Mouse (Mus musculus) layer of hippocampus, postnatal 14 days (tissue): ENCODE data around the gene Nmt1. TPM values are rescaled to one million over a fixed set of nuclear protein-coding genes. Genes with fewer than 3 reads are reported as not detected.
A peak's percentile ranks its signal among the peaks of the same experiment; 100 is the strongest.

Experiments used
- DNase-seq, 2 experiments: peaks; one replicate each; pipeline ENCODE4 v3.0.0; 2021 to 2022; ENCODE audit warnings: low spot score in 2 of 2, mixed read lengths in 1 of 2
- total RNA-seq, 2 experiments: library from RNA; stranded (reverse); gene quantifications; 2 replicates each; pipeline ENCODE4 v1.2.3; 2021

The Nmt1 gene
- total RNA-seq, 2 experiments from 2014 or later: 112 to 113 TPM

GRCm38 (mm10) chr11:103074796-103075323 lies 46.9 kb downstream of the Nmt1 start:
- no peak for DNase-seq

- no peak for DNase-seq
Measured at GRCm38 (mm10) chr11:103076010-103076409, 48.0 kb downstream of the Nmt1 start.

GRCm38 (mm10) chr11:103076581-103076980 lies 48.6 kb downstream of the Nmt1 start:
- DNase-seq: no peak

GRCm38 (mm10) chr11:103078131-103078530 lies 50.1 kb downstream of the Nmt1 start:
- no peak for DNase-seq

GRCm38 (mm10) chr11:103080323-103081091 lies 52.5 kb downstream of the Nmt1 start:
- no peak for DNase-seq

- no peak for DNase-seq
Measured at GRCm38 (mm10) chr11:103081631-103082030, 53.6 kb downstream of the Nmt1 start.

GRCm38 (mm10) chr11:103093306-103093705 lies 65.3 kb downstream of the Nmt1 start:
- DNase-seq: no peak

GRCm38 (mm10) chr11:103093862-103094833 lies 66.2 kb downstream of the Nmt1 start:
- no peak for DNase-seq

- no peak for DNase-seq
Measured at GRCm38 (mm10) chr11:103095107-103095670, 67.2 kb downstream of the Nmt1 start.

- DNase-seq: no peak
Measured at GRCm38 (mm10) chr11:103095801-103096200, 67.8 kb downstream of the Nmt1 start.

- DNase-seq: no peak
Measured at GRCm38 (mm10) chr11:103096979-103097894, 69.2 kb downstream of the Nmt1 start.

- no peak for DNase-seq
Measured at GRCm38 (mm10) chr11:103098531-103099190, 70.7 kb downstream of the Nmt1 start.

- DNase-seq: no peak
Measured at GRCm38 (mm10) chr11:103099352-103099940, 71.5 kb downstream of the Nmt1 start.

GRCm38 (mm10) chr11:103100361-103100760 lies 72.4 kb downstream of the Nmt1 start:
- DNase-seq: no peak

GRCm38 (mm10) chr11:103101481-103101865 lies 73.5 kb downstream of the Nmt1 start, which contains the start of the genes Plcd3 and Acbd4:
Gene Plcd3 (minus strand): TSS chr11:103101658.
Gene Acbd4 (plus strand): TSS chr11:103101682.
- peak; percentile 60 to 62 for DNase-seq

GRCm38 (mm10) chr11:103101866-103102501 lies 74.0 kb downstream of the Nmt1 start:
- DNase-seq: peak; percentile 62 to 75

- DNase-seq: peak; percentile 96 to 98
Measured at GRCm38 (mm10) chr11:103102725-103103349, 74.8 kb downstream of the Nmt1 start.

GRCm38 (mm10) chr11:103103621-103104020 lies 75.6 kb downstream of the Nmt1 start:
- no peak for DNase-seq
